Mouse (Mus musculus) urinary bladder, postnatal 25 days (tissue): ENCODE measurements around the gene 4930507D05Rik.
"Not testable (repeated sequence)": the region's sequence is repeated elsewhere in the genome, so short reads cannot be mapped to it uniquely, and the experiment has no call there.

Experiments used
- DNase-seq: peaks from one replicate; pipeline ENCODE4 v3.0.0; 2022; ENCODE audit warnings: low spot score

4930507D05Rik gene

DNA sequence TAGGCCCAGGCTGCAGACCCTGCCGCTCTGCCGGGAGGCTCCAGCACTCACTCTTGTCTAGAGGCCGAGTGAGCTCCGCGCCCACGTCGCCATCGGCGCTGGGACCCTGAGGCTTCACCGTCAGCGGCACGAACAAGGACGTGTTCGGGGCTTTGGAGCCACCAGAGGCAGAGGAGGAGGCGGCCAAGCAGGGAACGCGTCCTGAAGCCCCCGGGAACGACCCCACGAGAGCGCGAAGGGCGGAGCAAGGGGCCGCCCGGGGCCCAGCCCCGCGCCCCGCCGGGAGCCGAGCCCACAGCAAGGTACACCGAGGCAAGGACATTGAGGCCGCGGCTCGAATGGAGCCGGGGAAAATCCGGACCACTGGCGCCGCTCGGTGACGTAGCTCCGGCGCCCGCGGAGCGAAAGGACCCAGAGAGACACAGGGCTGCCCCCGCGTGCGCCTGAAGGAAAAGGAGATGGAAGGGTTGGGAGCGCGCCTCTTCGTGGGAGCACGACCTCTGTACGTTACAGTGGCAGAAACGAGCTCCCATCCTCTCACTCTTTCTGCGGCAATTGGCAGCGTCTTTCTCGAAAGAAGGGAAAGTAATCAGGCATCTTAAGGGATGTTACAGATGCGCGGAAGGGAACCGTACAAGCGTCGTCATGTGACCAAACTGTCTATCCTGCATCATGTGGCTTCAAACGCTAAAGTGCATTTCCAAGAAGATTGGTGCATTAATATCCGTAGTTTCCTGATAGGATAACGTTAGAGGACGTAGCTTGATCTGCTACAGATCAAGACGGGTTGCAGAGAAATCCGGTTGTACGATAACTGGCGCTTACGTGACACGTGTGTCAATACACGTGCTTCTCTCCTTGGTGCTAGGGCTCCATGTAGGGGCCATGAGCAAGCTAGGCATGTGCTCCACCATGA lies at the start of gene 4930507D05Rik, which contains the start of gene Supv3l1:
4930507D05Rik (plus strand) TSS at position 126 of the 916 bp plus-strand sequence.
Supv3l1 (minus strand) TSS at position 375 of the 916 bp plus-strand sequence.
- peak; percentile 96 for DNase-seq

DNA sequence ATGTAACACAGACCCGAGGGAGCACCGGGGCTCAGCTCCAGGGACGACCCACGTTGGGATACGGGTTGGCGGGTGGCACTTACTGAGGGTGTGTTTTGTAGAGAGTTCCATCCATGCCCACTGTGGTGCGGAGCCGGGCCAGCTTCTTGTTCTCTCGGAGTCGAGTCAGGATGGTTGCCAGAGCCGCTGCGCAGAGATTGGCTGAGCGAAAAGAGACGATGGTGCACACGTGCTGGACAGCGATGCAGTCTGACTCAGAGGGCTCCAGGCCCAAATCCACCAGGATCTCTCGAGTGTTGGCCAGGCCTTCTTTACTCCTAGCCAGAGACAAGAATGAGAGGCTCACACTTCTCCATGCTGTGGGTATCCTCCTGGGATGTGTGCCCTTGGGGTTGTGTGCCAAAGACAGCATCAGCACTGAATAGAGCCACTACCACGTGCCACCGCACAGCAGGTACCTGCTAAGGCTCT lies 47.6 kb upstream of the 4930507D05Rik start:
- DNase-seq, result no peak

DNA sequence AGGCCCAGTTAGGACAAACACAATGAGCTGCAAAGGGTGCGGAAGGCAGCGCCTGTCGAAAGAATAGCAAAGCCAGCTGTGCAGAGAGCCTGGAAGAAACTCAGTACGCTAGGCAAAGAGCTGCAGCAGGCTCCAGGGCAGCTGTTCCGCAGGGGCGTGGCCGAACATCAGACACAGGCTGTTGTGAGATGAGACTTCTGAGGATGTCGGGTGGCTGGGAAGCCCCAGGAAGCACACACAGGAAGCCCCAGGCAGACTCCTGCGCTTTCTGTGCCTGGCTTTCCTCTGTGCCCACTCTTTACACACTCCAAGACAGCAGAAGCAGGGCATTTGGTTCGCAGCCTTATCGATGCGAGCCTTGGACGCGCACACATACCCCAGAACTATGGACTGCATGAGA lies 44.4 kb upstream of the 4930507D05Rik start:
- no peak for DNase-seq

GRCm38 (mm10) chr10:62410943-62411342 lies 38.3 kb upstream of the 4930507D05Rik start:
- peak; percentile 68 for DNase-seq

DNA sequence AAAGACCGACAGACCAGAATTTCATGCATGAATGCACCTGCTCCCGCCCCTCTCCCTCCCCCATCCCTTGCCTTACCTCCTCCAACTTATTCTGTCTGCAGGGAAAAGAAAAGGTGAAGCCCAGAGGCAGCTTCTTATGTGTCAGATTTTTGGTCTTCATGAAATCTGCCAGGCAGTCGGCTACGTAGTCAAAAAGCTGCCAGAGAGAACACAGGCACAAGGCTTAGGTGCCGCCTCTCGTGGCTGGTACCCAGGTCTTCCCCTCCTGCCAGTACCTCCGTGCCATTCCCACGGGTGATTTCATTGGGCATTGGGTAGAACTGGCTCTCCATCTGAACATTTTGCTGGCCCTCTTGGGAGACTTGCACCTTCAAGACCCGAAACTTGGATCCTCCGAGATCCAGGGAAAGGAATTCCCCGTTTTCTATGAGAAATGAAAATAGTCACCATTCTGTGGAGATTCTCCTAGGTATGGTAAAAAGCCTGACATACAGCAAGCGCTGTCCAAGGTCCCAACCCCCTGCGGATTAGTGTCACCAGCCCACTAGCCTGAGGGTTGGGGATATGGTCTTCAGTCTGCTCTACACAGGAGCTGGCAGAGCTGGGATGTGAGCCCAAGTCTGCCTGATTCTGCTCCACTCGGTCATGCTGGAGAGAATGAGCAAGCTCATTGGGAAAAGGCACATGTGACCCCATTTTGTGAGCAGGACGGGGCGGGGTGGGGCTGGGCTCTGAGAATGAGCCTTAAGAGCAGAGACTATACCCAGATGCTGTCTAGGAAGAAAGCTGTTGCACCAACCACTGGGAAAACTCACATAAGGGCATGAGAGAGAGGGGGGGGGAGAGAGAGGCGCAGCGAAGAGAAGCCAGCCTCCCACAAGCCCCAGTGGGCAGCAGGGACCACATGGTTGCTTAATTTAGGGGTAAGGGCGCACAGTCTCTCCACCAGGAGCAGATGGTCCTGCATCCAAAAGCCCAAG lies 37.6 kb upstream of the 4930507D05Rik start:
- no peak for DNase-seq

DNA sequence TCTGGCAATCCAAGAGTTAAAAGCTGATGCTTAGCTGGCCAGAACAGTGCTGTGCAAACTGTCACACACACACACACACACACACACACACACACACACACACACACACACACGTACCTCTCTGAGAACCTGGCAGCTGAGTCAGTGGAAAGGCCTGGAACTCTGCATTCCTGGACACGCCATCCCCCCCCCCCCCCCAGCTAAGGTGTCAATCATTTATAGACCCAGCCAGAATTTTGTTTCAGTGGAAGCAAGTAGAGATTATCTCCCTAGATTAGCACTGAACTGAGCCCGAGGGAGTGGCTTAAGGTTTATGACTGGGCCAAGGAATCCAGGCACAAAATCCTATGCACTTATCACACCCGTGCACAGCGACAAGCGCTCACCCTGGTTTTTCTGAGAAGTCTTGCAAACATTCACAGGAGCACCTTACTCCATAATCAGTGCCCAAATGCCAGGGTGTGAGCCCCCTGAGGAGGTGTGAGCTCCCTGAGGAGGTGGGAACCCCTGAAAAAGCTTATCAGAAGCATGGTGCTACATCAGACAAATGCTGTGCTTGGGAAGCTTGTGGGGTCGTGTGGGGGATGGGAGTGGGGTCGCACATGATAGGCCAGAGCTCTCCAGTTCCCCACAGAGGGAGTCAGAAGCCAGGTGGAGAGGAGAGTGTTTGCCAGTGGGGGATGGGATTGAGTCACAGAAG lies 36.2 kb upstream of the 4930507D05Rik start:
- peak; percentile 29 for DNase-seq

- no peak for DNase-seq
Measured at GRCm38 (mm10) chr10:62413606-62413982, 35.7 kb upstream of the 4930507D05Rik start.

DNA sequence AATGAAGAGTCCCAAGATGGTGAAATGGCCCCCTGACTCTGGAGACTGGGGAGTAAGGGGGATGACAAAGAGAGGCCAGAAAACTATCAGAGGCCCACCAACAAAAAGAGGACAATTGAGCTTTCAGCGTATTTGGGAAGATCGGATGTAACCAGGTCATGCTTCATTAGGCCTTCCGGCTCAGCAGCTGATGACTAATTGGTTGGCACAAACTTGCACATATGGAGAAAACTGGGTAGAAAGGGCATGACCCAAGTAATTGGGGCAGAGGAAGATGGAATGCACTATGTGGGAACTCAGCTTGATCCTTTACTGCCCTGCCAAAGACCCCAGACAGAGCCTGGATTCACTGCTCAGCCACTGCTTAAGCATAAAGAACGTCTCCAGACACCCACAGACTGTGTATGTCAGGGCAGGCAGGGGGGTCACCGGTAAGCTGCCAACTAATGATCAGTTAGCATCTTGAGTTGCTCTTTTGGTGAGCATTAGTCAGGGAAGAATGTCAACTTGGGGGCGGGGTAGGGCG lies 30.4 kb upstream of the 4930507D05Rik start:
- DNase-seq, result no peak

GRCm38 (mm10) chr10:62419422-62419821 lies 29.9 kb upstream of the 4930507D05Rik start:
- DNase-seq, result no peak

DNA sequence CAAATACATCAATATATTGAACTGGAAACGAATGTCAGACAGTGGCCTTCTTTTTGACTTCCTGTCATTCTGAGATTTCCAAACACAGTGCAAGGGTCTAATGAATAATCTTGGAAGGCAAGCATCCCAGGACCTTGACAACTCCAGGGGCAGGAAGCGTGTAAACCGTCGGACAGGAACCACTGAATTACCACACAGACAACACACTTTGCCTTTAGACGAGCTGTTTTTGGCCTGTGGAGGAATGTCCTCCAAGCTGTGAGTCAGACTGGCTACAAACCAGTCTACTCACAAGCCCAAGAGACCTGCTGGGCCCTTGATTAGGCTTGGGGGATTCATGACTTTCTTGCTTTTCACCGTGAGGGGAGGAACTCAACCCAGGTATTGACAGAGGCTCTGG lies 28.9 kb upstream of the 4930507D05Rik start:
- DNase-seq, result no peak

GRCm38 (mm10) chr10:62421127-62421526 lies 28.2 kb upstream of the 4930507D05Rik start:
- no peak for DNase-seq

DNA sequence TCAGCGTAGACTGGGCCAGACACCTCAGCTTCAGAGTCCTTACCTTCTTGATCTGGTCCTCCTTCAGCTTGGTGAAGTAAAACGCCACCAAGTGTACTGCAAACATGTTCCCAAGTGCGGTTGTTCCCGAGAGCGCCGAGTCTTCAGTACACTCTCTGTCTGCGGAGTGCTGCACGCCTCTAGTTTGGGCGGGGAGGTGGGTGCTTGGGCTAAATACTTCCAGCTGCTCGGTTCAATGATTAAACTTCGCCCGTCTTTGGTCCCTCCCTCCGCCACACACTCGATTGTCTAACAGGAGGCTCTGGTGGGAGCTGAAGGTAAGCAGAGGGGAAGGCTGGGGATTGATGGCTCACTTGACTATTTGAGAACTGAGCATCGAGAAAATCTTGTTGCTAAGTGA lies 27.0 kb upstream of the 4930507D05Rik start, which contains the start of gene Hkdc1:
Hkdc1 (minus strand) TSS at position 237 of the 400 bp plus-strand sequence.
- no peak for DNase-seq

DNA sequence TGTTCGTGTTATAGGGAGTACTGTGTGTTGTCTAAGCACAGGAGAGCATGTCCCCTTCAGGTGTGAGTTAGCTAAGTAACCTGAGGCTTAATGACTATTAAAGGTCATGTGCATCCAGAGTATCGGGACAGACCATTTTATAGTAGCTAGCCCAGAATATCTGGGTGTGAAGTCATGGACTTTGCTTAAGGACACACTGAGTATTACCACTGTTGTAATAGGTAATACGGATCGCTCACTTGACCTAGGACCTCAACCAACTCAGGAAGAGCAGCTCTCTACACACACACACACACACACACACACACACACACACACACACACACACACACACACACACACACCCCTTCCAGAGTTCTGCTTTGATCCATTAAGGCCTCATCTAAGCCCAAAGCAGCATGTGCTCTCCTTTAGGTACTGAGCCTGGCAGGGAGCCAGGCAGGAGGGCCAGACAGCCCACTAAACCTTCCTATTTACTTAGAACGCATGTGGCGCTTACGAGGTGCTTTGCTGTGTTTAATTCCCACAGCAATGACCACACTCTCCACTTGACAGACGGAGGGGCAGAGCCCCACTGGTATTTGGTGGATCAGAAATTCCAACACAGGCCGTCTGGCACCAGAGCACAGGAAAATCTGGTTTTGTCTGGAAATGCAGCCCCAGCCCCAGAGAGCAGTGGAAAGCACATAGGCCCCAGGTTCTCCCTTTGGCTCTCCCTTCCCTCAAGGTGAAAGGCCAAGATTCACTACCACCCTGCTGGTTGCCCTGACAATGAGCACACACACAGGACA lies 24.0 kb upstream of the 4930507D05Rik start:
- DNase-seq, result no peak

DNA sequence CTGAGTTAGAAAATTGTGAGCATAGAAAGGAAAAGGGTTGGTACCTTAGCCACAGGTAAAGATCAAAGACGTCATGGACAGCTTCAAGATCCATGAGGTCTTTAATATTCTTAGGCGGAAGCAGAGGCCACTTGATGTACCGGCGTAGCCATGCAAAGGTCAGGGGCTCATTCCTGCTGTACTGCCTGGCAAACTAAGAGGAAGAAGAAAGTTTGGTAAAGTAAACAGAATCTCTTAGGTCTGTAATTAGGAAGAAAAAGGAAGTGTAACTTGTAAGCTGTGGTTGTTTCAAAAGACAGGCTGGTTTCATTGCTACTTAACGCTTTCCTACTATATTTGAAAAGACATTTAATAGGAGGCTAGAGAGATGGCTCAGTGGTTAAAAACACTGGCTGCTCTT lies 18.9 kb upstream of the 4930507D05Rik start:
- no peak for DNase-seq

DNA sequence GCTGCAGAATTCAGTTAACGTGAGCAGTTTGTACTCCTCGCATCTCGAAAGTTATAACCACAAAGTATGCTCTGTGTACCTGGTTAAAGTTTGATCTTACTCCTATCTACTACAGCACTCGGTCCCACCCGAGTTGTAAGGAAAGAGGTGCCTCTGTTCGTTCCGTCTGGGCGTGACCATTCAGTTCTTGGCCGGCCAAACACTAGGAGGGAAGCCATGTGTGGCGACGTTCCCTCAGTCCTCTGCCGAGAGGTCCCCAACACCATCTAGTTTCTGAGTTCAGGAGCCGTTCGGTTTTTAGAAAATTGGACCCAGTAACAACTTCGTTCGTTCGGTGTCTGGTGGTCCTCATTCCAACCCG lies 971 bp downstream of the 4930507D05Rik start:
- DNase-seq, result peak; percentile 7

DNA sequence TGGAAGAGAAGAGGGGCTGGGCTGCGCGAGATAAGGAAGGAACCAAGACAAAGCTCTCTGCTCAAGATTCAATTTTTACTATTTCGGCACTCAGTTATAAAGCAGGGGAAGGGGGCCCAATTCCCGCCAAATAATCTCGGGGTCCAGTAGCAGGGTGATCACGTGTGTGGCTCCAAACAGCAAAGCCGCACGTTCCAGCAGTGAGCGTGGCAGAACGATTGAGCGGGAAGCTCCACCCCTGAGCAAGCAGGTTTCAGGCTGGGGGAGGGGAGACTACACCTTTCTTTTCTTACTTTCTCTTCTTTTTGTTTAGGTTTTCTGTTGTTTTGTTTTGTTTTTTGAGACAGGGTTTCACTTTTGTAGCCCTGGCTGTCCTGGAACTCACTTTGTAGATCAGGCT lies 2.7 kb downstream of the 4930507D05Rik start:
- not testable (repeated sequence) for DNase-seq

- no peak for DNase-seq
Measured at GRCm38 (mm10) chr10:62461321-62461720, 12.0 kb downstream of the 4930507D05Rik start.

GRCm38 (mm10) chr10:62469736-62470135 lies 20.4 kb downstream of the 4930507D05Rik start:
- no peak for DNase-seq

DNA sequence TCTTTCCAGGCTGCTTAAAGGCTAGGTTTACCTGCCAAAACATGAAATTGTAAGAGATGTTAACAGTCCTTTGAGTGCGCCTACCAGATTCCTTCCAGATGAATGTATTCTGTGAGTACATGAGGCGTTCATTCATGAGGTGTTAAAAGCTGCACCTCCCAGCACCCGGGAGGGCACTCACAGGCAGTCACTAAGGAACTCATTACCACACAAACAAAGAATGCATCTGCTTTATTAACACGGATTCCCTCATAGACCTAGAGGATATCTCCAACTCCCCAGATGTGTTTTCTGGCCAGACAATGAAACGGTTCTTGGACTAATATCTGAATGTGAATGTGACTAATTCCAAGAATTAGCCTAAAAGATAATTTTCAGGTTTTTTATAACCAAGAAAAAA lies 21.8 kb downstream of the 4930507D05Rik start:
- no peak for DNase-seq

DNA sequence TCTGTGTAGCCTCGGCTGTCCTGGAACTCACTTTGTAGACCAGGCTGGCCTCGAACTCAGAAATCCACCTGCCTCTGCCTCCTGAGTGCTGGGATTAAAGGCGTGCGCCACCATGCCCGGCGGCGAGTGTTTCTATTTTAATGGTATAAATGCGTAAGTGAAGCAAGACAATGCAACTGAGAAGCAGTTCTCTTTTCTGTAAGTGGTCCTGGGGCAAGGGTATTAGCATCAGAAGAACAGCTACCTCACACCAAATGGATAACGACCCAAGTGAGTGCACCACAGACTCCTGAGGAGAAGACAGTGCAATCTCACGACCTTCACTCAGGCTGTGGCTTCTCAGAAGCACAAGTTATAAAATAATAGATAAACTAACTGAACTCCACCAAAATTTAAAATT lies 25.7 kb downstream of the 4930507D05Rik start:
- DNase-seq, result no peak

DNA sequence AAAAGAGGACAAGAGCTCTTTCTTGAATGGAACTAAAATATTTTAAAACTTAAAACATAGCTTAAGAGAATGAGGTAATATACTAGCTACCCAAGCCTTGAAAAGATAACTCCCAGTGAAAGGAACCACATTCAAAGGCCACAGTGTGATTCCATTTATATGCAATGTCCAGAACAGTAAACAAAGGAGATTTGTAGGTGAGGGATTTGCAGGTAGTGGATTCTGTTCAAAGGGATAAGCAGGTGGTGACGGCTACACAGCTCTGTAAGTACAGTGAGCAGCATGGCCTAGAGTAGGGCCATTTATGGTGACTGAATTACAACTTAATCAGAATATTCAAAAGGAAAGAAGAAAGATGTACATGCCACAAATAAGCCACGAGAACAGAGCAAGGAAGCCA lies 27.7 kb downstream of the 4930507D05Rik start:
- no peak for DNase-seq
